Comparison of ENCODE assay signal across 8 mouse cellular contexts in the genomic region with DNA sequence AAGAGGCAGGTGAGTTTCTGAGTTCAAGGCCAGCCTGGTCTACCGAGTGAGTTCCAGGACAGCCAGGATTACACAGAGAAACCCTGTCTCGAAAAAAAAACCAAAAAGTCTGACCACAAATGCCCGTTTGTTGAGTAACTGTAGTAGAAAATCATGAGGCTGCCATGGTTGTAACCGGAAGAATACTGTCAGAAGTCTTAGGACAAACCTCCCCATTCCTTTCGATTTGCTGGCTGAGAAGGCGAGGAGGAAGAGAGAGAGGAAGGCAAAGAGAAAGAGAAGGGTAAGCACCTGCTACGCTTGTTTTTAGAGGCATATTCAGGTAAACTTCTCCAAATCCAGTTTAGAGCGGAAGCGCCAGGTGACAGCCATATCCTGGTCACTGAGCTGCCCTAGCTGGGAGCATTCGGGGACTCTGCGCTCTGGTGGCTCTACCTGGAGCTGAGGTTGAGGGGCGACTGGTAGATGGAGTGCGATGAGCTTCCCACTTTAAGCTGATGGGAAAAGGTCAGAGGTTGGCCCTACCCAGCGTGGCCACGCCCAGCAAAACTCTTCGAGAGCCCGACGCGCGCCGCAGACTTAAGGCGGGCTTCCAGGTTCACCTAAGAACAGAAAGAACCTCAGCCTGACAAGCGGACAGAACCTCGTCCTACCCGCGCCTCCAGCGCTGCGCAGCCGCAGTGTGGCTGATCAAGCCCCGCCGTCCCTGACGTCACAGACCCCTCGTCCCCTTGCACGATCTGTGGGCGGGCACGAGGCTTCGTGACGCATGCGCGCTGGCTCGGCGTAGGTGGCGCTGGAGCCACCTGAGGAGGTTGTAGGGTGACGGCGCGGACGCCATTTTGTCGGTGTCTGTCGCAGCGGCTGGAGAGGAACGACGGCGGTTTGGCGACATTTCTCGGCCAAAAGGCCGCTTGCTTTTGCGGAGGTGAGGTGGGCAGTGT. TPM values are rescaled to one million over a fixed set of nuclear protein-coding genes. Genes with fewer than 3 reads are reported as not detected.
DNase-seq lines count a peak whose midpoint lies in the region; ATAC-seq lines count a peak whose summit lies in the region.

A gene (minus strand): TSS at position 705 of the 944 bp plus-strand sequence.

- H3K9ac ChIP-seq in hindbrain, embryonic 12.5 days: peak within 1 kb of the TSS; percentile 95

- peak within 1 kb of the TSS; percentile 94 for H3K4me3 ChIP-seq in hindbrain, embryonic 12.5 days

- peak within 1 kb of the TSS; percentile 91 for H3K27ac ChIP-seq in hindbrain, embryonic 12.5 days

- peak; percentile 99 for ATAC-seq in hindbrain, embryonic 12.5 days (ENCODE audit: low FRiP score)

- no peaks in the 10 kb centered on the region for H3K9me3 ChIP-seq in hindbrain, embryonic 12.5 days (replicated peaks)

- peak within 1 kb of the TSS; percentile 73 for H3K4me2 ChIP-seq in hindbrain, embryonic 12.5 days (replicated peaks)

- peak; percentile 99 for DNase-seq in NIH3T3 (ENCODE audit: low read depth)
- DNase-seq in cerebellum, postnatal 10 days: peak; percentile 99 to 100
- peak; percentile 96 to 99 for DNase-seq in frontal cortex, postnatal 10 days (ENCODE audit: low spot score in 2 of 2)
- peak; percentile 97 to 99 for DNase-seq in layer of hippocampus, postnatal 14 days (ENCODE audit: low spot score in 2 of 2)
- peak; percentile 99 for DNase-seq in lung, postnatal 14 days
- peak; percentile 97 for DNase-seq in retina, adult 2 months (ENCODE audit: low read depth, low spot score)
- DNase-seq in thymus, postnatal 36 days: peak; percentile 99

- peaks cover 26% of the 10 kb centered on the region for H3K4me1 ChIP-seq in hindbrain, embryonic 12.5 days

- H3K27me3 ChIP-seq in hindbrain, embryonic 12.5 days: no peaks in the 10 kb centered on the region

- WGBS in hindbrain, embryonic 12.5 days: 10% methylated on average over 57 of the region's 57 CpGs

- H3K36me3 ChIP-seq in hindbrain, embryonic 12.5 days: peaks cover 8% of the 10 kb centered on the region

RNA-seq across cellular contexts. Expression of the gene that starts here (rescaled TPM):
- 0.25 TPM in 1 of 2 replicates, not detected in the other for polyA plus RNA-seq in hindbrain, embryonic 12.5 days (2016; fragmentation: Nextera tagmentation; extraction: Ambion mirVana)
- total RNA-seq in layer of hippocampus, postnatal 14 days (2021): not detected

Comparison
In these comparisons a context has a peak if more than half of its experiments do, and no peak if none do; other contexts are left out.
1. Peak in every context shown above with its lines: DNase-seq, ATAC-seq, H3K4me3 ChIP-seq and H3K27ac ChIP-seq.
2. Peak in ATAC-seq, H3K4me3 ChIP-seq, H3K27ac ChIP-seq, H3K9ac ChIP-seq and H3K4me2 ChIP-seq in hindbrain, embryonic 12.5 days; RNA of the gene not detected or under 1 TPM.
3. Peak in DNase-seq in layer of hippocampus, postnatal 14 days; RNA of the gene not detected or under 1 TPM.